Mouse (Mus musculus): ENCODE measurements at regions not wholly inside any gene's neighbourhood (a gene's known extent, or its start where the extent isn't known, plus 50 kb on each side); places are given as distances from the start of the nearest gene placed in this dataset.

- Histone ChIP-seq H3K4me3 (no peak overlapping the region), H3K27ac (no peak overlapping the region)
- no peak for DNase-seq (ENCODE audit: low spot score in 2 of 2)
- no peak for TF ChIP-seq CTCF (conservative IDR thresholded peaks at IDR 0.05)
These were observed 107.7 kb upstream of the Ret start for GRCm38 (mm10) chr6:118305209-118305608.

GRCm38 (mm10) chr6:118302783-118303350 is 105.3 kb upstream of the Ret start:
- no peak for DNase-seq (ENCODE audit: low spot score in 2 of 2)
- no peak for TF ChIP-seq CTCF (conservative IDR thresholded peaks at IDR 0.05)
- H3K27ac ChIP-seq: peak overlapping the region; percentile 60
- H3K4me3 ChIP-seq: no peak overlapping the region

- Histone ChIP-seq H3K27ac (no peak overlapping the region), H3K4me3 (no peak overlapping the region)
- no peak for TF ChIP-seq CTCF (conservative IDR thresholded peaks at IDR 0.05)
- DNase-seq (ENCODE audit: low spot score in 2 of 2): no peak
These were observed 104.6 kb upstream of the Ret start for GRCm38 (mm10) chr6:118301880-118302782.

GRCm38 (mm10) chr6:118300781-118301180 is 103.3 kb upstream of the Ret start:
- no peak for DNase-seq (ENCODE audit: low spot score in 2 of 2)
- H3K4me3 ChIP-seq: no peak overlapping the region
- no peak overlapping the region for H3K27ac ChIP-seq
- TF ChIP-seq CTCF (conservative IDR thresholded peaks at IDR 0.05): no peak

GRCm38 (mm10) chr6:118297576-118297975 is 100.1 kb upstream of the Ret start:
- H3K4me3 ChIP-seq: no peak overlapping the region
- no peak overlapping the region for H3K27ac ChIP-seq
- no peak for TF ChIP-seq CTCF (conservative IDR thresholded peaks at IDR 0.05)
- DNase-seq (ENCODE audit: low spot score in 2 of 2): no peak

GRCm38 (mm10) chr6:118293986-118294385 is 96.5 kb upstream of the Ret start:
- H3K27ac ChIP-seq: no peak overlapping the region
- H3K4me3 ChIP-seq: no peak overlapping the region
- no peak for DNase-seq (ENCODE audit: low spot score in 2 of 2)
- TF ChIP-seq CTCF (conservative IDR thresholded peaks at IDR 0.05): no peak

- no peak for TF ChIP-seq CTCF (conservative IDR thresholded peaks at IDR 0.05)
- no peak for DNase-seq (ENCODE audit: low spot score in 2 of 2)
These were observed 95.4 kb upstream of the Ret start for GRCm38 (mm10) chr6:118292928-118293327.

GRCm38 (mm10) chr6:118292272-118292671 is 94.8 kb upstream of the Ret start:
- Histone ChIP-seq H3K4me3 (no peak overlapping the region), H3K27ac (no peak overlapping the region)
- DNase-seq (ENCODE audit: low spot score in 2 of 2): no peak
- no peak for TF ChIP-seq CTCF (conservative IDR thresholded peaks at IDR 0.05)

More at GRCm38 (mm10) chr6:118292928-118293327, 95.4 kb upstream of the Ret start:
- Histone ChIP-seq H3K27ac (no peak overlapping the region), H3K4me3 (no peak overlapping the region)

GRCm38 (mm10) chr6:118291426-118291825 is 93.9 kb upstream of the Ret start:
- H3K27ac ChIP-seq: no peak overlapping the region
- no peak overlapping the region for H3K4me3 ChIP-seq
- TF ChIP-seq CTCF (conservative IDR thresholded peaks at IDR 0.05): no peak
- DNase-seq (ENCODE audit: low spot score in 2 of 2): no peak

- H3K27ac ChIP-seq: no peak overlapping the region
- H3K4me3 ChIP-seq: no peak overlapping the region
- no peak for DNase-seq (ENCODE audit: low spot score in 2 of 2)
- no peak for TF ChIP-seq CTCF (conservative IDR thresholded peaks at IDR 0.05)
These were observed 87.7 kb upstream of the Ret start for GRCm38 (mm10) chr6:118285246-118285645.

- no peak for TF ChIP-seq CTCF (conservative IDR thresholded peaks at IDR 0.05)
- DNase-seq (ENCODE audit: low spot score in 2 of 2): no peak
- H3K27ac ChIP-seq: no peak overlapping the region
These were observed 86.5 kb upstream of the Ret start for GRCm38 (mm10) chr6:118283949-118284568.

GRCm38 (mm10) chr6:118263951-118264350 is 66.4 kb upstream of the Ret start:
- Histone ChIP-seq H3K4me3 (no peak overlapping the region), H3K27ac (no peak overlapping the region)
- DNase-seq (ENCODE audit: low spot score in 2 of 2): no peak
- TF ChIP-seq CTCF (conservative IDR thresholded peaks at IDR 0.05): no peak

More at GRCm38 (mm10) chr6:118283949-118284568, 86.5 kb upstream of the Ret start:
- no peak overlapping the region for H3K4me3 ChIP-seq

- TF ChIP-seq CTCF (conservative IDR thresholded peaks at IDR 0.05): no peak
- Histone ChIP-seq H3K27ac (no peak overlapping the region), H3K4me3 (no peak overlapping the region)
- DNase-seq (ENCODE audit: low spot score in 2 of 2): no peak
These were observed 62.4 kb upstream of the Ret start for GRCm38 (mm10) chr6:118259881-118260280.
